In the genomic region with DNA sequence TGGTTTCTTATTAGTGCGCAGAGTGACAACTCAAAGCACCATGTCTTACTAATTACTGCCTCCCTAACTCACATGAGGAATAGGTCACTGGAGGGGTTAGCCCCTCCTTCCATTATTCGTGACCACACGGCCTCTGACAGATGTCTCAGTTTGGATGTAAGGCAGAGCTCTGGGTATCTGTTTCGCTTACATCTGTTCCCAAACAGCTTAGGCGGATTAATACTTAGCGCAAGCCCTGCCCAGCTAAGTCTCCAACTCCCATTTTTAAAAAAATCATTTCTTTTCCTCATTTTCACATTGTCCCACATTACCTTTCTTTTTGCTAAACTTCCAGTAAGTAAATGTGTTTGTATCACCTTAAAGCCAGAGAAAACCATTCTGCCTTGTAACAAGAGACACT, we compare ENCODE assay signal across 28 mouse cellular contexts. TPM values are rescaled to one million over a fixed set of nuclear protein-coding genes. Genes with fewer than 3 reads are reported as not detected.
A peak's percentile ranks its signal among the peaks of the same experiment; 100 is the strongest.
DNase-seq lines count a peak whose midpoint lies in the region; ATAC-seq and TF ChIP-seq lines count a peak whose summit lies in the region.
"Had no signal": no experiment of that assay in that cellular context is flagged by ENCODE, and none has a peak within 500 bp of the region (broad histone marks: within the 10 kb centered on the region; RNA-seq: fewer than 3 reads in every experiment).

No protein-coding gene starts in this region.

- H3K9ac ChIP-seq in forebrain, embryonic 11.5 days (ENCODE audit: low read length) = no peak overlapping the region
- no peak overlapping the region for H3K9ac ChIP-seq in forebrain, embryonic 14.5 days (ENCODE audit: low read length)
- no peak overlapping the region for H3K9ac ChIP-seq in midbrain, embryonic 14.5 days (replicated peaks; ENCODE audit: low read length)
- H3K9ac ChIP-seq in midbrain, postnatal 0 days (replicated peaks; ENCODE audit: low read length, poor library complexity, severe bottlenecking) = no peak overlapping the region
- no peak overlapping the region for H3K9ac ChIP-seq in hindbrain, postnatal 0 days (replicated peaks; ENCODE audit: low read length)
- no peak overlapping the region for H3K9ac ChIP-seq in intestine, embryonic 16.5 days (ENCODE audit: low read depth, low read length)
- H3K9ac ChIP-seq in stomach, postnatal 0 days (ENCODE audit: low read length) = no peak overlapping the region
- H3K9ac ChIP-seq: heart, embryonic 13.5 days; intestine, embryonic 15.5 days; kidney, embryonic 15.5 days; stomach, embryonic 15.5 days had no signal

- peak; percentile 78 for ATAC-seq in forebrain, embryonic 11.5 days (replicated peaks; ENCODE audit: low FRiP score)
- no peak for ATAC-seq in forebrain, embryonic 14.5 days
- no peak; the same call in 1 of the 2 replicates for ATAC-seq in midbrain, embryonic 14.5 days (ENCODE audit: low FRiP score, low TSS enrichment)
- ATAC-seq in midbrain, postnatal 0 days (ENCODE audit: low FRiP score) = no peak
- no peak for ATAC-seq in hindbrain, postnatal 0 days
- ATAC-seq in intestine, embryonic 16.5 days = no peak
- no peak for ATAC-seq in stomach, postnatal 0 days (ENCODE audit: low FRiP score, low TSS enrichment)
- ATAC-seq: intestine, embryonic 15.5 days; Patski had no signal

- H3K4me2 ChIP-seq in forebrain, embryonic 11.5 days (ENCODE audit: low read depth, low read length, severe bottlenecking) = no peak overlapping the region
- H3K4me2 ChIP-seq in forebrain, embryonic 14.5 days (ENCODE audit: low read length) = no peak overlapping the region
- no peak overlapping the region for H3K4me2 ChIP-seq in midbrain, embryonic 14.5 days (ENCODE audit: low read length)
- no peak overlapping the region for H3K4me2 ChIP-seq in midbrain, postnatal 0 days (ENCODE audit: low read depth, low read length, poor library complexity, severe bottlenecking)
- no peak overlapping the region for H3K4me2 ChIP-seq in hindbrain, postnatal 0 days (ENCODE audit: low read depth, low read length)
- no peak overlapping the region for H3K4me2 ChIP-seq in intestine, embryonic 16.5 days (ENCODE audit: low read depth, low read length)
- no peak overlapping the region for H3K4me2 ChIP-seq in stomach, postnatal 0 days (replicated peaks; ENCODE audit: low read depth)
- H3K4me2 ChIP-seq: heart, embryonic 13.5 days; intestine, embryonic 15.5 days; kidney, embryonic 15.5 days; liver, embryonic 11.5 days; stomach, embryonic 15.5 days had no signal

- no peak for DNase-seq in forebrain, embryonic 11.5 days (ENCODE audit: low spot score)
- no peak for DNase-seq in forebrain, embryonic 14.5 days (ENCODE audit: low spot score)
- peak; percentile 25 for DNase-seq in midbrain, embryonic 14.5 days
- DNase-seq in midbrain, postnatal 0 days (ENCODE audit: low spot score) = no peak
- DNase-seq in hindbrain, postnatal 0 days (ENCODE audit: low spot score) = peak; percentile 25
- DNase-seq in stomach, postnatal 0 days (ENCODE audit: low spot score) = no peak
- no peak for DNase-seq in lung, postnatal 14 days
- DNase-seq: adrenal gland, postnatal 10 days; cerebellum, adult 9-11 months; gastrocnemius, adult 2 months; heart, adult 11 months; heart, postnatal 4 days; kidney, postnatal 4 days; layer of hippocampus, adult 9-11 months; lung, adult 18-20 months; right cerebral cortex, postnatal 25 days had no signal

- H3K4me3 ChIP-seq in forebrain, embryonic 11.5 days (ENCODE audit: low read depth, low read length) = no peak overlapping the region
- no peak overlapping the region for H3K4me3 ChIP-seq in forebrain, embryonic 14.5 days (ENCODE audit: low read depth, low read length)
- H3K4me3 ChIP-seq in midbrain, embryonic 14.5 days (replicated peaks; ENCODE audit: low read depth, low read length) = no peak overlapping the region
- no peak overlapping the region for H3K4me3 ChIP-seq in midbrain, postnatal 0 days (ENCODE audit: low read depth, low read length)
- H3K4me3 ChIP-seq in hindbrain, postnatal 0 days (ENCODE audit: low read length) = no peak overlapping the region
- H3K4me3 ChIP-seq in intestine, embryonic 16.5 days (ENCODE audit: low read length) = no peak overlapping the region
- no peak overlapping the region for H3K4me3 ChIP-seq in stomach, postnatal 0 days (ENCODE audit: low read depth, low read length)
- H3K4me3 ChIP-seq: erythroblast, embryonic 14.5 days; gastrocnemius, adult 2 months; heart, embryonic 13.5 days; intestine, embryonic 15.5 days; kidney, embryonic 15.5 days; myocyte; stomach, embryonic 15.5 days had no signal

- no peak overlapping the region for H3K27ac ChIP-seq in forebrain, embryonic 11.5 days (ENCODE audit: low read depth, low read length)
- H3K27ac ChIP-seq in forebrain, embryonic 14.5 days (ENCODE audit: low read depth, low read length) = no peak overlapping the region
- no peak overlapping the region for H3K27ac ChIP-seq in midbrain, embryonic 14.5 days (replicated peaks; ENCODE audit: low read depth, low read length)
- H3K27ac ChIP-seq in midbrain, postnatal 0 days (ENCODE audit: low read depth, low read length) = no peak overlapping the region
- no peak overlapping the region for H3K27ac ChIP-seq in hindbrain, postnatal 0 days
- H3K27ac ChIP-seq in intestine, embryonic 16.5 days (ENCODE audit: low read length) = no peak overlapping the region
- H3K27ac ChIP-seq in stomach, postnatal 0 days (replicated peaks) = no peak overlapping the region
- H3K27ac ChIP-seq: gastrocnemius, adult 2 months; heart, embryonic 13.5 days; intestine, embryonic 15.5 days; kidney, embryonic 15.5 days; stomach, embryonic 15.5 days had no signal

- no peaks in the 10 kb centered on the region for H3K4me1 ChIP-seq in forebrain, embryonic 11.5 days (replicated peaks; ENCODE audit: control insufficient read depth, insufficient read depth, low read length)
- H3K4me1 ChIP-seq in forebrain, embryonic 14.5 days (ENCODE audit: control insufficient read depth, insufficient read depth, low read length) = 0 out of 2 replicates have a peak, but pooled peaks cover 2% of the 10 kb centered on the region
- no peaks in the 10 kb centered on the region for H3K4me1 ChIP-seq in midbrain, embryonic 14.5 days (ENCODE audit: control insufficient read depth, insufficient read depth, low read length)
- H3K4me1 ChIP-seq in midbrain, postnatal 0 days (ENCODE audit: insufficient read depth, low read length) = no peaks in the 10 kb centered on the region
- H3K4me1 ChIP-seq in hindbrain, postnatal 0 days (ENCODE audit: insufficient read depth, low read length) = no peaks in the 10 kb centered on the region
- H3K4me1 ChIP-seq in intestine, embryonic 16.5 days (ENCODE audit: control insufficient read depth, insufficient read depth, low read length) = no peaks in the 10 kb centered on the region
- H3K4me1 ChIP-seq in stomach, postnatal 0 days (replicated peaks; ENCODE audit: control insufficient read depth, insufficient read depth) = no peaks in the 10 kb centered on the region
- H3K4me1 ChIP-seq: heart, embryonic 13.5 days; intestine, embryonic 15.5 days; kidney, embryonic 15.5 days; stomach, embryonic 15.5 days had no signal

- H3K36me3 ChIP-seq in forebrain, embryonic 11.5 days (ENCODE audit: control insufficient read depth, insufficient read depth, low read length) = no peaks in the 10 kb centered on the region
- no peaks in the 10 kb centered on the region for H3K36me3 ChIP-seq in forebrain, embryonic 14.5 days (ENCODE audit: control insufficient read depth, insufficient read depth, low read length)
- no peaks in the 10 kb centered on the region for H3K36me3 ChIP-seq in midbrain, embryonic 14.5 days (ENCODE audit: control insufficient read depth, insufficient read depth, low read length)
- H3K36me3 ChIP-seq in midbrain, postnatal 0 days (ENCODE audit: insufficient read depth, low read length) = no peaks in the 10 kb centered on the region
- H3K36me3 ChIP-seq in hindbrain, postnatal 0 days (ENCODE audit: insufficient read depth, low read length) = no peaks in the 10 kb centered on the region
- no peaks in the 10 kb centered on the region for H3K36me3 ChIP-seq in intestine, embryonic 16.5 days (ENCODE audit: control insufficient read depth, insufficient read depth, low read length)
- no peaks in the 10 kb centered on the region for H3K36me3 ChIP-seq in stomach, postnatal 0 days (ENCODE audit: control insufficient read depth, insufficient read depth, low read length)
- H3K36me3 ChIP-seq: heart, embryonic 13.5 days; intestine, embryonic 15.5 days; kidney, embryonic 15.5 days; stomach, embryonic 15.5 days had no signal

- WGBS in forebrain, embryonic 11.5 days = 26% methylated on average over 6 of the region's 6 CpGs
- WGBS in forebrain, embryonic 14.5 days = 47% methylated on average over 6 of the region's 6 CpGs
- 18% methylated on average over 6 of the region's 6 CpGs for WGBS in midbrain, embryonic 14.5 days
- WGBS in midbrain, postnatal 0 days = 39% methylated on average over 6 of the region's 6 CpGs
- WGBS in hindbrain, postnatal 0 days = 50% methylated on average over 6 of the region's 6 CpGs
- WGBS in intestine, embryonic 16.5 days = 44% methylated on average over 6 of the region's 6 CpGs
- 48% methylated on average over 6 of the region's 6 CpGs for WGBS in stomach, postnatal 0 days

- TF ChIP-seq CTCF in midbrain, postnatal 0 days (IDR thresholded peaks at IDR 0.05) = no peak
- TF ChIP-seq CTCF in hindbrain, postnatal 0 days (IDR thresholded peaks at IDR 0.05; ENCODE audit: low read depth) = no peak
- no peak for TF ChIP-seq CTCF in stomach, postnatal 0 days (IDR thresholded peaks at IDR 0.05; ENCODE audit: low read depth)

- no peaks in the 10 kb centered on the region for H3K27me3 ChIP-seq in forebrain, embryonic 11.5 days (ENCODE audit: control insufficient read depth, insufficient read depth, low read length)
- no peaks in the 10 kb centered on the region for H3K27me3 ChIP-seq in forebrain, embryonic 14.5 days (replicated peaks; ENCODE audit: control insufficient read depth, insufficient read depth, low read length)
- no peaks in the 10 kb centered on the region for H3K27me3 ChIP-seq in midbrain, embryonic 14.5 days (ENCODE audit: control insufficient read depth, insufficient read depth, low read length)
- H3K27me3 ChIP-seq in midbrain, postnatal 0 days (ENCODE audit: insufficient read depth, low read length) = no peaks in the 10 kb centered on the region
- no peaks in the 10 kb centered on the region for H3K27me3 ChIP-seq in hindbrain, postnatal 0 days (ENCODE audit: insufficient read depth, low read length)
- no peaks in the 10 kb centered on the region for H3K27me3 ChIP-seq in intestine, embryonic 16.5 days (replicated peaks; ENCODE audit: control insufficient read depth, insufficient read depth, low read length)
- no peaks in the 10 kb centered on the region for H3K27me3 ChIP-seq in stomach, postnatal 0 days (ENCODE audit: control insufficient read depth, insufficient read depth, low read length)
- H3K27me3 ChIP-seq: intestine, embryonic 15.5 days; kidney, embryonic 15.5 days; stomach, embryonic 15.5 days had no signal

- TF ChIP-seq EP300 in stomach, postnatal 0 days (optimal IDR thresholded peaks at IDR 0.05) = no peak

- H3K9me3 ChIP-seq in forebrain, embryonic 11.5 days (ENCODE audit: control insufficient read depth, low read length) = no peaks in the 10 kb centered on the region
- no peaks in the 10 kb centered on the region for H3K9me3 ChIP-seq in forebrain, embryonic 14.5 days (replicated peaks; ENCODE audit: control insufficient read depth, low read length)
- H3K9me3 ChIP-seq in midbrain, embryonic 14.5 days (ENCODE audit: control insufficient read depth, low read length) = no peaks in the 10 kb centered on the region
- H3K9me3 ChIP-seq in midbrain, postnatal 0 days (ENCODE audit: low read length) = no peaks in the 10 kb centered on the region
- H3K9me3 ChIP-seq in hindbrain, postnatal 0 days (ENCODE audit: low read length) = no peaks in the 10 kb centered on the region
- H3K9me3 ChIP-seq in intestine, embryonic 16.5 days (ENCODE audit: control insufficient read depth, low read length) = no peaks in the 10 kb centered on the region
- H3K9me3 ChIP-seq in stomach, postnatal 0 days (ENCODE audit: control insufficient read depth, low read length) = no peaks in the 10 kb centered on the region
- H3K9me3 ChIP-seq: heart, embryonic 13.5 days; intestine, embryonic 15.5 days; kidney, embryonic 15.5 days; stomach, embryonic 15.5 days had no signal

RNA-seq across cellular contexts. Expression of gene Neurod1, which starts 34.9 kb away (rescaled TPM):
- 30.7 and 34.3 TPM in 2 replicates for polyA plus RNA-seq in forebrain, embryonic 11.5 days (2014; fragmentation: Nextera tagmentation; extraction: Ambion mirVana)
- polyA plus RNA-seq in forebrain, embryonic 14.5 days (2014; fragmentation: Nextera tagmentation; extraction: Ambion mirVana) = 44.4 and 60.1 TPM in 2 replicates
- polyA plus RNA-seq in midbrain, embryonic 14.5 days (2014; fragmentation: Nextera tagmentation; extraction: Ambion mirVana) = 37.0 and 40.2 TPM in 2 replicates
- total RNA-seq in midbrain, postnatal 0 days (2014; rRNA removed) = 3.5 and 16.6 TPM in 2 replicates
- polyA plus RNA-seq in midbrain, postnatal 0 days (2015; fragmentation: Nextera tagmentation; extraction: Ambion mirVana) = 4.1 and 6.2 TPM in 2 replicates
- 42.4 and 56.0 TPM in 2 replicates for total RNA-seq in hindbrain, postnatal 0 days (2014; rRNA removed)
- polyA plus RNA-seq in hindbrain, postnatal 0 days (2015; fragmentation: Nextera tagmentation; extraction: Ambion mirVana) = 85.9 and 96.3 TPM in 2 replicates
- polyA plus RNA-seq in intestine, embryonic 16.5 days (2015; fragmentation: Nextera tagmentation; extraction: Ambion mirVana) = 2.9 and 3.2 TPM in 2 replicates
- 0.61 and 0.68 TPM in 2 replicates for polyA plus RNA-seq in stomach, postnatal 0 days (2015; fragmentation: Nextera tagmentation; extraction: Ambion mirVana)
- total RNA-seq: gastrocnemius, adult 2 months; heart, postnatal 4 days; megakaryocyte-erythroid progenitor cell, adult 5-6 weeks had no signal
- polyA plus RNA-seq: erythroblast, embryonic 14.5 days; heart, embryonic 13.5 days; myocyte; Patski; spleen, adult 2 months; thymus, postnatal 0 days had no signal

RNA-seq across cellular contexts. Expression of gene Cerkl, which starts 34.9 kb away (rescaled TPM):
- 1.2 and 2.2 TPM in 2 replicates for polyA plus RNA-seq in forebrain, embryonic 11.5 days (2014; fragmentation: Nextera tagmentation; extraction: Ambion mirVana)
- 1.1 and 2.0 TPM in 2 replicates for polyA plus RNA-seq in forebrain, embryonic 14.5 days (2014; fragmentation: Nextera tagmentation; extraction: Ambion mirVana)
- 1.1 and 3.3 TPM in 2 replicates for polyA plus RNA-seq in midbrain, embryonic 14.5 days (2014; fragmentation: Nextera tagmentation; extraction: Ambion mirVana)
- 0.11 and 0.47 TPM in 2 replicates for total RNA-seq in midbrain, postnatal 0 days (2014; rRNA removed)
- polyA plus RNA-seq in midbrain, postnatal 0 days (2015; fragmentation: Nextera tagmentation; extraction: Ambion mirVana) = 0.72 and 1.5 TPM in 2 replicates
- 0.40 and 2.1 TPM in 2 replicates for total RNA-seq in hindbrain, postnatal 0 days (2014; rRNA removed)
- 2.5 and 3.3 TPM in 2 replicates for polyA plus RNA-seq in hindbrain, postnatal 0 days (2015; fragmentation: Nextera tagmentation; extraction: Ambion mirVana)
- polyA plus RNA-seq in intestine, embryonic 16.5 days (2015; fragmentation: Nextera tagmentation; extraction: Ambion mirVana) = 0.94 and 1.1 TPM in 2 replicates
- 0.67 and 1.2 TPM in 2 replicates for polyA plus RNA-seq in stomach, postnatal 0 days (2015; fragmentation: Nextera tagmentation; extraction: Ambion mirVana)
- polyA plus RNA-seq: myocyte, Patski had no signal

Comparison
In these comparisons a context has a peak if more than half of its experiments do, and no peak if none do; other contexts are left out.
1. DNase-seq: peak in midbrain, embryonic 14.5 days (single experiment) and hindbrain, postnatal 0 days (single experiment); none in forebrain, embryonic 11.5 days (single experiment), forebrain, embryonic 14.5 days (single experiment), midbrain, postnatal 0 days (single experiment), stomach, postnatal 0 days (single experiment) and lung, postnatal 14 days (single experiment).